Mouse (Mus musculus) mouse embryonic stem cell (cell line): ENCODE data around the gene Sirt5.

Source experiments
- in situ Hi-C, 2 experiments: fragments of 300-500 bp; cut with MboI; formaldehyde crosslinking; loops; 1 replicate in 1 of 2; 3 replicates in 1 of 2; pipeline ENCODE4 v1.14.3; 2019 to 2020; ENCODE audit warnings: low sequenced_read_pairs in 2 of 2, low pct_unique_long_range_greater_than_20kb in 1 of 2, mixed read lengths in 1 of 2; ENCODE audit not compliant: unreplicated experiment in 1 of 2

Sirt5 gene

GRCm38 (mm10) chr13:43362353-43362752 lies 2.9 kb upstream of the Sirt5 start:
- in situ Hi-C loops, result loop anchor here in 1 of 2 experiments (25.0 kb wide), 1 partner anchor 375 kb away; no protein-coding TSS in a partner anchor

- in situ Hi-C loops, result loop anchor here in 1 of 2 experiments (25.0 kb wide), 1 partner anchor 371 kb away; no protein-coding TSS in a partner anchor
These were observed 509 bp downstream of the Sirt5 start for GRCm38 (mm10) chr13:43365825-43366184.

- in situ Hi-C loops, result loop anchor here in 1 of 2 experiments (25.0 kb wide), 1 partner anchor 367 kb away; no protein-coding TSS in a partner anchor
These were observed 4.8 kb downstream of the Sirt5 start for GRCm38 (mm10) chr13:43370063-43370462.

- in situ Hi-C loops, result loop anchor here in 1 of 2 experiments (25.0 kb wide), 1 partner anchor 364 kb away; no protein-coding TSS in a partner anchor
These were observed 7.6 kb downstream of the Sirt5 start for GRCm38 (mm10) chr13:43372892-43373291.

- in situ Hi-C loops, result loop anchor here in 1 of 2 experiments (25.0 kb wide), 1 partner anchor 363 kb away; no protein-coding TSS in a partner anchor
These were observed 8.9 kb downstream of the Sirt5 start for GRCm38 (mm10) chr13:43374205-43374604.

GRCm38 (mm10) chr13:43374918-43375432 lies 9.7 kb downstream of the Sirt5 start:
- in situ Hi-C loops, result loop anchor here in 1 of 2 experiments (25.0 kb wide), 1 partner anchor 362 kb away; no protein-coding TSS in a partner anchor

- in situ Hi-C loops, result no loop called here
These were observed 14.7 kb downstream of the Sirt5 start for GRCm38 (mm10) chr13:43379989-43380388.

GRCm38 (mm10) chr13:43385321-43385720 lies 20.0 kb downstream of the Sirt5 start:
- in situ Hi-C loops, result no loop called here

- in situ Hi-C loops, result no loop called here
These were observed 32.5 kb downstream of the Sirt5 start for GRCm38 (mm10) chr13:43397700-43398296.

GRCm38 (mm10) chr13:43398297-43399080 lies 33.2 kb downstream of the Sirt5 start, which contains the start of gene Nol7:
Gene Nol7, plus strand, starts transcription at chr13:43398390.
- in situ Hi-C loops, result no loop called here

- in situ Hi-C loops, result no loop called here
These were observed 34.3 kb downstream of the Sirt5 start for GRCm38 (mm10) chr13:43399576-43399975.

GRCm38 (mm10) chr13:43412311-43412710 lies 47.0 kb downstream of the Sirt5 start:
- in situ Hi-C loops, result no loop called here

- in situ Hi-C loops, result no loop called here
These were observed 48.3 kb downstream of the Sirt5 start for GRCm38 (mm10) chr13:43413611-43414010.

- in situ Hi-C loops, result no loop called here
These were observed 50.0 kb downstream of the Sirt5 start for GRCm38 (mm10) chr13:43415249-43415648.

GRCm38 (mm10) chr13:43428436-43428835 lies 63.1 kb downstream of the Sirt5 start:
- in situ Hi-C loops, result no loop called here

- in situ Hi-C loops, result no loop called here
These were observed 68.1 kb downstream of the Sirt5 start for GRCm38 (mm10) chr13:43433395-43433794.

GRCm38 (mm10) chr13:43440376-43440775 lies 75.1 kb downstream of the Sirt5 start:
- in situ Hi-C loops, result no loop called here

- in situ Hi-C loops, result no loop called here
These were observed 77.3 kb downstream of the Sirt5 start for GRCm38 (mm10) chr13:43442551-43442950.

GRCm38 (mm10) chr13:43443706-43444105 lies 78.4 kb downstream of the Sirt5 start:
- in situ Hi-C loops, result no loop called here
